Mouse (Mus musculus): ENCODE results near the gene Ncapg2. TPM values are rescaled to one million over a fixed set of nuclear protein-coding genes. Genes with fewer than 3 reads are reported as not detected.
A peak's percentile ranks its signal among the peaks of the same experiment; 100 is the strongest.

Gene Ncapg2
- polyA plus RNA-seq, 1 experiment from 2014 or later = 12.7 TPM

DNA sequence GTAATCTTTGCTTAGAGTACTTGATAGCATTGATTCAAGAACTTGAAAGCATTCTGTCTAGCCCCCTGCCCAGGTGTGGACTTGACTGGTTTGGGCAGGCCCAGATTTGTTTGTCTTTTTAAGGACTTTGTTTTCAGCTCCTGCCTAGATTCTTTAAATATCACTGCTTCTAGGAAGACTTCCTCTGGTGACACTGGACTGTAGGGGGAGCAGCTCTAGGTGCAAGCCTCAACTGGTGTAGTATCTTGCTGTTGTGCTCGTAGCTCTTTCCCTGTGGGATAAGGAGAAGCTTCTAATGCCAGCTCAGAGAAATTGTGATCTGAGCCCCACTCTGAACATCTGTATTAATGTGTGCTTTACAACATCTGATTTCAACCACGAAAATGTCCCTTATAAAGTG is 10.9 kb upstream of the Ncapg2 start:
- Histone ChIP-seq H3K9me3 (ENCODE audit: control insufficient read depth, low read length) (no peaks in the 10 kb centered on the region), H3K27ac (replicated peaks; ENCODE audit: low read depth, low read length) (no peak overlapping the region), H3K4me3 (replicated peaks; ENCODE audit: low read depth, low read length) (no peak overlapping the region), H3K27me3 (ENCODE audit: control insufficient read depth, insufficient read depth, low read length) (no peaks in the 10 kb centered on the region), H3K9ac (replicated peaks; ENCODE audit: low read length) (no peak overlapping the region), H3K36me3 (ENCODE audit: control insufficient read depth, insufficient read depth, low read length) (no peaks in the 10 kb centered on the region), H3K4me1 (ENCODE audit: control insufficient read depth, insufficient read depth, low read length) (no peaks in the 10 kb centered on the region), H3K4me2 (ENCODE audit: low read length) (no peak overlapping the region)
- ATAC-seq (ENCODE audit: low FRiP score, low TSS enrichment) = no peak
- WGBS = 80% methylated on average over 2 of the region's 2 CpGs
- DNase-seq = no peak

DNA sequence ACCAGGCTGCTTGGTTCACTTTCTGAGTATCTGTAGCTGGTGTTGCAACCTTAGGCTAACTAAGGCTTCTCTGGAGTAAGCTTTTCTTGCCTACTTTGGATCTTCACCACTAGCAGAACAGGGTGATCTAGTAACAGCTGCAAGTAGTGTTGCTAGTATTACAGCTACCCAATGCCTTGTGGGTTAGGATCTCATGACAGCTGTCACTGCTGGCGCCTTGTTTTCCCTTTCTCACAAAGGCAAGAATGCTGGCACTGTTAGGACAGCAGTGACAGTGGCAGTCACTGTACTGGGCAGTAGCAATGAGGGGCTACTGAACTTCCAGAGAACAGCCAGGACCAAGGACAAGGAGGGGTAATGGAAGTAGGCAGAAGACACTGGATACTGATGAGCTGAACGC is 9.9 kb upstream of the Ncapg2 start:
- Histone ChIP-seq H3K27me3 (ENCODE audit: control insufficient read depth, insufficient read depth, low read length) (no peaks in the 10 kb centered on the region), H3K36me3 (ENCODE audit: control insufficient read depth, insufficient read depth, low read length) (no peaks in the 10 kb centered on the region), H3K4me2 (ENCODE audit: low read length) (no peak overlapping the region), H3K4me3 (replicated peaks; ENCODE audit: low read depth, low read length) (no peak overlapping the region), H3K27ac (replicated peaks; ENCODE audit: low read depth, low read length) (no peak overlapping the region), H3K4me1 (ENCODE audit: control insufficient read depth, insufficient read depth, low read length) (no peaks in the 10 kb centered on the region), H3K9ac (replicated peaks; ENCODE audit: low read length) (no peak overlapping the region), H3K9me3 (ENCODE audit: control insufficient read depth, low read length) (no peaks in the 10 kb centered on the region)
- no peak for DNase-seq
- no peak for ATAC-seq (ENCODE audit: low FRiP score, low TSS enrichment)
- 92% methylated on average over 2 of the region's 2 CpGs for WGBS

DNA sequence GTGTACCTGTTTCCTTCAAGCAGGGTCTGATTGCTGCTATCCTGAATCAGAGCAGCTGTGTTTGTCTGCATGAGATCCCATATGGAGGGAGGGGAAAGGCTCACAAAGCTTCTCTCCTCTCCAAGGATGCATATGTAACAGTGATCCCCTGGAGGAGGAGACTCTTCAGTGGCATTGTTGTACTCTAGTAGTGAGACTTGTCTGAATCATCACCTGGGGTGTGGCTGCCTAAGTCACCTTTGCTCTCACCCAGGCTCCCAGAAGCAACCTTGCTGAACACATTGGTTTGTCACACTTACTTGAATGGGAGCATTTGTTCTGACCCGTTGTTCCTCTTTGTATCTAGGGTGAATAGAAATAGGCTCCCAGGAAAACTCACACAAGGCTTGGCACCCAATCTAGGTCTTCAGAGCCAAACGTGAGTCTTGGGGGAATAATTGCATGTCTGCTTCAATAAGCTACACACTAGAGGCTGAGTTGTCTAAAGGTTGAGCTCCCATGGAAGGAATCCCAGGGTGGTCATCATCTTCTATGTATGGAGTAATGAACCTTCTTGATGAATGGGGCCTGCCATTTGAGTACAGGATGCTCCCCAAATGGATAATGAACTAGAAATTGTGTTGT is 9.0 kb upstream of the Ncapg2 start:
- no peak overlapping the region for H3K27ac ChIP-seq (replicated peaks; ENCODE audit: low read depth, low read length)
- H3K27me3 ChIP-seq (ENCODE audit: control insufficient read depth, insufficient read depth, low read length) = no peaks in the 10 kb centered on the region
- H3K9ac ChIP-seq (replicated peaks; ENCODE audit: low read length) = no peak overlapping the region
- H3K36me3 ChIP-seq (ENCODE audit: control insufficient read depth, insufficient read depth, low read length) = no peaks in the 10 kb centered on the region
- no peaks in the 10 kb centered on the region for H3K9me3 ChIP-seq (ENCODE audit: control insufficient read depth, low read length)
- no peak overlapping the region for H3K4me2 ChIP-seq (ENCODE audit: low read length)
- no peak for DNase-seq
- H3K4me3 ChIP-seq (replicated peaks; ENCODE audit: low read depth, low read length) = no peak overlapping the region
- 76% methylated on average over 2 of the region's 2 CpGs for WGBS
- no peak for ATAC-seq (ENCODE audit: low FRiP score, low TSS enrichment)
- no peaks in the 10 kb centered on the region for H3K4me1 ChIP-seq (ENCODE audit: control insufficient read depth, insufficient read depth, low read length)

DNA sequence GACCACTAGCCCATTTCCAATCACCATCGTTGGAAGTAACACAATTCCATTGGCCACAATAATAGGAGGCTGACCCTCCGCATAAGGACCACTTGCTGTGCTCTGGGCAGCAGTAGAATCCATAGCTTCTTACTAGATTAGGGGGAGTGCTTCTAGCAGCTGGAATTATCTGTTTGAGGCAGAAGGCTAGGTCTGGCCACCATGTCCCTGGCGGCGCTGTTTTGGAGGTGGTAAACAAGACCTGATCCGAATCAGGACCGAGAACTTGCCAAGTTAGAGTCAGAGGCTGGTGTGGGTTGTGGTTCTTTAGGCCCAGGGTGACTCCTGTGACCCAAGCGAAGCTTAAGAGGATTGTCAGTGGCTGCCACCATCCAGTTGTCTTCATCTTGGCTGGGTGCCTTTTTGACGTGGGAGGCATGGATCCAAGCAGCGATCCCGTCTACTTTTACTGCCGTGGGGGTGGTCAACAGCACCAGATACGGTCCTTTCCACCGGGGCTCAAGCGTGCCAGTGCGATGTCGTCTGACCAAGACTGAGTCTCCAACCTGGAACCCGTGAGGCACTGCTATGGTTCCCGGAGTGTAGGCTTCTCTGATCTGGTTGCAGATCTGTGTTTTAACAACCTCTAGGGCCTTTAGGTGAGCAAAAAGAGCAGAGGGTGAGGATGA is 1.1 kb upstream of the Ncapg2 start:
- DNase-seq (no peak), ATAC-seq (ENCODE audit: low FRiP score, low TSS enrichment) (no peak)
- no peaks in the 10 kb centered on the region for H3K27me3 ChIP-seq (ENCODE audit: control insufficient read depth, insufficient read depth, low read length)
- H3K4me2 ChIP-seq (ENCODE audit: low read length) = peak overlapping the region; percentile 93
- H3K27ac ChIP-seq (replicated peaks; ENCODE audit: low read depth, low read length) = peak overlapping the region; percentile 20; the same call in 1 of the 2 replicates
- peak overlapping the region; percentile 71 for H3K4me3 ChIP-seq (replicated peaks; ENCODE audit: low read depth, low read length)
- H3K9ac ChIP-seq (replicated peaks; ENCODE audit: low read length) = peak overlapping the region; percentile 45; the same call in 1 of the 2 replicates
- peaks cover 6% of the 10 kb centered on the region for H3K4me1 ChIP-seq (ENCODE audit: control insufficient read depth, insufficient read depth, low read length)
- H3K36me3 ChIP-seq (ENCODE audit: control insufficient read depth, insufficient read depth, low read length) = no peaks in the 10 kb centered on the region
- peaks cover 20% of the 10 kb centered on the region for H3K9me3 ChIP-seq (ENCODE audit: control insufficient read depth, low read length)
- 97% methylated on average over 18 of the region's 18 CpGs for WGBS

DNA sequence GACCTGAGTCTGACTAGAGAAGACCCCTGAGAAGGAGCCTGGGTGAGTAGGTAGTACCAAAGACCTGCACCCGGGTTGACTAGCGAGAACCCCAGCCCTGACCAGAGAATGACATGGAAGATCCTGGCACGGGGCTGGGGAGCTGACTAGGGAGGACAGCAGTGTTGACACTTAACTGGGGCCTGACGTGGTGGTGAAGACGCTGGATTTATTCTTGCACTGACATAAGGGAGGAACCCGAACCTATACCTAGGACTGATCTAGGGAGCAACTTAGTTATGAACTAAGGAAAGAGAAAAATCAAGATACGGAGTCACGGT is 594 bp downstream of the Ncapg2 start:
- peak; percentile 11 for DNase-seq
- Histone ChIP-seq H3K4me3 (replicated peaks; ENCODE audit: low read depth, low read length) (peak overlapping the region; percentile 71), H3K27me3 (ENCODE audit: control insufficient read depth, insufficient read depth, low read length) (no peaks in the 10 kb centered on the region), H3K27ac (replicated peaks; ENCODE audit: low read depth, low read length) (no peak overlapping the region), H3K36me3 (ENCODE audit: control insufficient read depth, insufficient read depth, low read length) (no peaks in the 10 kb centered on the region), H3K4me2 (ENCODE audit: low read length) (peak overlapping the region; percentile 93), H3K9me3 (ENCODE audit: control insufficient read depth, low read length) (peaks cover 20% of the 10 kb centered on the region), H3K4me1 (ENCODE audit: control insufficient read depth, insufficient read depth, low read length) (peaks cover 6% of the 10 kb centered on the region), H3K9ac (replicated peaks; ENCODE audit: low read length) (peak overlapping the region; percentile 61)
- ATAC-seq (ENCODE audit: low FRiP score, low TSS enrichment) = no peak
- WGBS = 17% methylated on average over 8 of the region's 8 CpGs

DNA sequence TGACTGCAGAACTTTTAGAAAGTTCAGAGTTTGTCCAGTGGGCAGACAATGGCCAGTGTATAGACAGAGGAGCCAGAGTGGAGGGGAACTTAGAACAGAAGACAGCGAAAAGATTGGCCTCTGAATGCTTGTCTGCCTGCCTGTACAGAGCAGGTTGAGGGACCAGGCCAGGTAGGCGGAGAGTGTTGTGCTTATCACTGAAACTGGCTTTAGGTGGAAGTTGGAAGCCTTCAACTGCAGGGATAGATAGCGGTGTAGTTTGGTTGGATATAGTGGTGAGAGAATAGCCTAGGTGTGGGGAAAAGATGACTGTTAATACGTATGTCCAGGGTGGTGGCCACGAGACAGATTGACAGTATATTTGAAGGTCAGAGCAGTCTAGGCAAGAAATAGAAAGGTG is 2.7 kb downstream of the Ncapg2 start:
- DNase-seq = no peak
- WGBS = 95% methylated on average over 5 of the region's 5 CpGs
- H3K9me3 ChIP-seq (ENCODE audit: control insufficient read depth, low read length) = peaks cover 10% of the 10 kb centered on the region

DNA sequence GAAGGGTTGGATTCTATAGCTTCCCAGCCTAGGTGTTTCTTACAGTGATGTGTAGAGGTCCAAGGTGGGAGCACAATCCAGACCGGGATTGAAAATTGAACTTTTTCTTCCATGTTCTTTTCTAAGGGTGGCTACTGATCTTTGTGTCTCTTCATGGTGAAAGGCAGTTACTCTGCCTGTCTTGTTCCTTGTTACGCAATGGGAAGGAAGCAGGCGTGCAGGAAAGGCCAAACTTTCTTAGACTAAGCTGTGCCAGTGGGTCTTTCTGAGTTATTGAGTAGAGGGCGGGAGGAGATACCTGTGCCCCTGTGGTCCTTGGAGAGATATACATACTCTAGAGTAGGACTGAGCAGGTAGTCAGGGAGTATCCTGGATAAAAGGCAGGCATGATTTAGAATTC is 9.7 kb downstream of the Ncapg2 start:
- no peaks in the 10 kb centered on the region for H3K4me1 ChIP-seq (ENCODE audit: control insufficient read depth, insufficient read depth, low read length)
- no peaks in the 10 kb centered on the region for H3K27me3 ChIP-seq (ENCODE audit: control insufficient read depth, insufficient read depth, low read length)
- 98% methylated on average over 4 of the region's 4 CpGs for WGBS
- H3K36me3 ChIP-seq (ENCODE audit: control insufficient read depth, insufficient read depth, low read length) = peaks cover 7% of the 10 kb centered on the region
- no peak overlapping the region for H3K9ac ChIP-seq (replicated peaks; ENCODE audit: low read length)
- no peaks in the 10 kb centered on the region for H3K9me3 ChIP-seq (ENCODE audit: control insufficient read depth, low read length)
- ATAC-seq (ENCODE audit: low FRiP score, low TSS enrichment) (no peak), DNase-seq (no peak)
- H3K4me2 ChIP-seq (ENCODE audit: low read length) = no peak overlapping the region
- no peak overlapping the region for H3K4me3 ChIP-seq (replicated peaks; ENCODE audit: low read depth, low read length)
- H3K27ac ChIP-seq (replicated peaks; ENCODE audit: low read depth, low read length) = no peak overlapping the region

More for the DNA sequence above, 2.7 kb downstream of the Ncapg2 start:
- no peak overlapping the region for H3K9ac ChIP-seq (replicated peaks; ENCODE audit: low read length)
- H3K36me3 ChIP-seq (ENCODE audit: control insufficient read depth, insufficient read depth, low read length) = no peaks in the 10 kb centered on the region
- no peak overlapping the region for H3K4me2 ChIP-seq (ENCODE audit: low read length)
- H3K4me1 ChIP-seq (ENCODE audit: control insufficient read depth, insufficient read depth, low read length) = peaks cover 6% of the 10 kb centered on the region
- ATAC-seq (ENCODE audit: low FRiP score, low TSS enrichment) = no peak
- no peaks in the 10 kb centered on the region for H3K27me3 ChIP-seq (ENCODE audit: control insufficient read depth, insufficient read depth, low read length)
- no peak overlapping the region for H3K27ac ChIP-seq (replicated peaks; ENCODE audit: low read depth, low read length)
- H3K4me3 ChIP-seq (replicated peaks; ENCODE audit: low read depth, low read length) = no peak overlapping the region

DNA sequence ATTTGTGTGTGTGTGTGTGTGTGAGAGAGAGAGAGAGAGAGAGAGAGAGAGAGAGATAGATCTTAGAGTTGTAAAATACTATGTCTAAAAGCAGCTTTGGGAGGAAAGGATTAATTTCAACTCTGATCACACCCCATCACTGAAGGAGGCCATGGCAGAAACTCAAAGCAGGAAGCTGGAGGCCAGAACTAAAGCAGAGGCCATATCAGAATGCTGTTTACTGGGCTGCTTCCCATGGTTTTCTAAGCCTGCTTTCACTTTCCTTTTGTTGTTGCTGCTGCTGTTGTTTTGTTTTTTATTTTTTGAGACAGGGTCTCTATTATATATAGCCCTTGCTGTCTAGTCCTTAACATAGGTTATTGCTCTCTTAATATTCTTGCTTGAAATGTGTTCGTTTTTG is 11.3 kb downstream of the Ncapg2 start:
- H3K9ac ChIP-seq (replicated peaks; ENCODE audit: low read length) = no peak overlapping the region
- H3K9me3 ChIP-seq (ENCODE audit: control insufficient read depth, low read length) = no peaks in the 10 kb centered on the region
- H3K36me3 ChIP-seq (ENCODE audit: control insufficient read depth, insufficient read depth, low read length) = peaks cover 7% of the 10 kb centered on the region
- ATAC-seq (ENCODE audit: low FRiP score, low TSS enrichment) (no peak), DNase-seq (no peak)
- no peak overlapping the region for H3K27ac ChIP-seq (replicated peaks; ENCODE audit: low read depth, low read length)
- H3K4me1 ChIP-seq (ENCODE audit: control insufficient read depth, insufficient read depth, low read length) = no peaks in the 10 kb centered on the region
- no peak overlapping the region for H3K4me2 ChIP-seq (ENCODE audit: low read length)
- H3K4me3 ChIP-seq (replicated peaks; ENCODE audit: low read depth, low read length) = no peak overlapping the region
- no peaks in the 10 kb centered on the region for H3K27me3 ChIP-seq (ENCODE audit: control insufficient read depth, insufficient read depth, low read length)
- 85% methylated on average over 1 of the region's 1 CpGs for WGBS

DNA sequence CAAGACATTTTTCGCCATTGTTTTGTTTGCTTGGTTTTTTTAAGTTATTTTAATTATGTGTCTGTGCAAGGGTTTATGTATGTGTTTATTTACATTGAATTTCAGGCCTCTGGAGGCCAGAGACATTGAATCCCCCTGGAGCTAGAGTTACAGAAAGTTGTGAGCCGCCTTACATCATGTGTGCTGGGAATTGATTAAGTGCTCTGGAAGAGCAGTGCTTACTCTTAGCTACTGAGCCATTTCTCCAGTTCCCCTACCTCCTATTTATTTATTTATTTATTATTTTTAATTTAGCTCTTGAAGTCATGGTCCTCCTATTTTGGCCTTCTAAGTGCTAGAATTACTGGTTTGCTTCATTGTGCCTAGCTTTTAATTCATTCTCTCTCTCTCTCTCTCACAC is 16.5 kb downstream of the Ncapg2 start:
- DNase-seq (no peak), ATAC-seq (ENCODE audit: low FRiP score, low TSS enrichment) (no peak)
- Histone ChIP-seq H3K4me2 (ENCODE audit: low read length) (no peak overlapping the region), H3K4me3 (replicated peaks; ENCODE audit: low read depth, low read length) (no peak overlapping the region), H3K9me3 (ENCODE audit: control insufficient read depth, low read length) (no peaks in the 10 kb centered on the region), H3K36me3 (ENCODE audit: control insufficient read depth, insufficient read depth, low read length) (peaks cover 5% of the 10 kb centered on the region; the same call in 1 of the 2 replicates), H3K27ac (replicated peaks; ENCODE audit: low read depth, low read length) (no peak overlapping the region), H3K27me3 (ENCODE audit: control insufficient read depth, insufficient read depth, low read length) (no peaks in the 10 kb centered on the region), H3K4me1 (ENCODE audit: control insufficient read depth, insufficient read depth, low read length) (no peaks in the 10 kb centered on the region), H3K9ac (replicated peaks; ENCODE audit: low read length) (no peak overlapping the region)
- WGBS = 94% methylated on average over 2 of the region's 2 CpGs

Measured in midbrain, embryonic 14.5 days (tissue).